18 mouse cellular contexts compared by ENCODE assay signal in the genomic region with DNA sequence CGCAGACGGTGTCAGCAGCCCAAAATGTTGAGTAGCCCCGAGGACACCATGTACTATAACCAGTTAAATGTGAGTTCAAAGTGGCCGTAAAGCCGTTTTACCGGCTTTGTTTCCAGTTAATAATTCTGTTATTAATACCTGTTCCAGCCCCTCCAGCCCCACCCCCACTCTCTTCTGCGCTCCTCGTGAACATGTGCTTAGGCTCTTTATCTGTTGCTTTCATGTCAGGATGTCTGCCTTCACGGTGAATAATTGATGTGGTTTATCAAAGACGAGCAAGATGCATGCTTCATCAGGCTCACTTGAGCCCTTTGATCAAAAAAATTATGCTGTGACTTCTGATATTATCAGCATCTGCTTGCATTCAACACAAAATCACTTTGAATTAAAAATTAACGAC. TPM values are rescaled to one million over a fixed set of nuclear protein-coding genes. Genes with fewer than 3 reads are reported as not detected.
DNase-seq lines count a peak whose midpoint lies in the region; ATAC-seq lines count a peak whose summit lies in the region.
"Had no signal": no experiment of that assay in that cellular context is flagged by ENCODE, and none has a peak within 500 bp of the region (broad histone marks: within the 10 kb centered on the region; RNA-seq: fewer than 3 reads in every experiment).

No protein-coding gene starts in this region.

- H3K4me3 ChIP-seq in intestine, embryonic 15.5 days (replicated peaks): no peak overlapping the region
- H3K4me3 ChIP-seq in intestine, embryonic 16.5 days (ENCODE audit: low read length): no peak overlapping the region
- H3K4me3 ChIP-seq: embryonic facial prominence, embryonic 13.5 days; forebrain, embryonic 10.5 days; lung, embryonic 15.5 days had no signal

- 0 out of 2 replicates have a peak overlapping the region, but pooled peaks have one; percentile 14 for H3K4me2 ChIP-seq in intestine, embryonic 15.5 days (replicated peaks)
- no peak overlapping the region for H3K4me2 ChIP-seq in intestine, embryonic 16.5 days (ENCODE audit: low read depth, low read length)
- H3K4me2 ChIP-seq: embryonic facial prominence, embryonic 13.5 days; heart, embryonic 11.5 days; lung, embryonic 15.5 days had no signal

- no peak overlapping the region for H3K9ac ChIP-seq in intestine, embryonic 15.5 days
- H3K9ac ChIP-seq in intestine, embryonic 16.5 days (ENCODE audit: low read depth, low read length): no peak overlapping the region
- H3K9ac ChIP-seq: embryonic facial prominence, embryonic 13.5 days; lung, embryonic 15.5 days had no signal

- WGBS in intestine, embryonic 15.5 days: 50% methylated on average over 11 of the region's 11 CpGs
- WGBS in intestine, embryonic 16.5 days: 46% methylated on average over 11 of the region's 11 CpGs

- DNase-seq in CD4-positive, CD25-positive, alpha-beta regulatory T cell, adult 2 months (ENCODE audit: low read depth, low spot score): peak; percentile 62
- peak; percentile 9 for DNase-seq in induced T-regulatory cell, adult 2 months (ENCODE audit: low read depth)
- peak; percentile 29 to 44 for DNase-seq in thymus, postnatal 10 days (ENCODE audit: low spot score in 2 of 2)
- no peak for DNase-seq in urinary bladder, postnatal 10 days (ENCODE audit: low spot score)
- no peak for DNase-seq in ovary, postnatal 36 days (ENCODE audit: low spot score)
- DNase-seq: B cell, adult 2 months; gastrocnemius, postnatal 14 days; heart, postnatal 4 days; liver; right cerebral cortex, postnatal 25 days had no signal

- H3K4me1 ChIP-seq in intestine, embryonic 15.5 days (replicated peaks): no peaks in the 10 kb centered on the region
- H3K4me1 ChIP-seq in intestine, embryonic 16.5 days (ENCODE audit: control insufficient read depth, insufficient read depth, low read length): no peaks in the 10 kb centered on the region
- H3K4me1 ChIP-seq: embryonic facial prominence, embryonic 13.5 days; forebrain, embryonic 10.5 days had no signal

- H3K27ac ChIP-seq in intestine, embryonic 15.5 days: no peak overlapping the region
- H3K27ac ChIP-seq in intestine, embryonic 16.5 days (ENCODE audit: low read length): no peak overlapping the region
- H3K27ac ChIP-seq: embryonic facial prominence, embryonic 13.5 days; forebrain, embryonic 10.5 days; kidney, postnatal 0 days; lung, embryonic 15.5 days had no signal

- H3K27me3 ChIP-seq in intestine, embryonic 15.5 days (replicated peaks): no peaks in the 10 kb centered on the region
- no peaks in the 10 kb centered on the region for H3K27me3 ChIP-seq in intestine, embryonic 16.5 days (replicated peaks; ENCODE audit: control insufficient read depth, insufficient read depth, low read length)
- H3K27me3 ChIP-seq: embryonic facial prominence, embryonic 13.5 days; lung, embryonic 15.5 days had no signal

- H3K9me3 ChIP-seq in intestine, embryonic 15.5 days: no peaks in the 10 kb centered on the region
- no peaks in the 10 kb centered on the region for H3K9me3 ChIP-seq in intestine, embryonic 16.5 days (ENCODE audit: control insufficient read depth, low read length)
- H3K9me3 ChIP-seq: embryonic facial prominence, embryonic 13.5 days; forebrain, embryonic 10.5 days; lung, embryonic 15.5 days had no signal

- no peaks in the 10 kb centered on the region for H3K36me3 ChIP-seq in intestine, embryonic 15.5 days
- H3K36me3 ChIP-seq in intestine, embryonic 16.5 days (ENCODE audit: control insufficient read depth, insufficient read depth, low read length): no peaks in the 10 kb centered on the region
- H3K36me3 ChIP-seq: embryonic facial prominence, embryonic 13.5 days; forebrain, embryonic 10.5 days; lung, embryonic 15.5 days had no signal

- ATAC-seq in intestine, embryonic 15.5 days: no peak
- no peak for ATAC-seq in intestine, embryonic 16.5 days

RNA-seq across cellular contexts. Expression of gene Sp5, which starts 49.1 kb away (rescaled TPM):
- 0.58 TPM in 2 replicates for polyA plus RNA-seq in intestine, embryonic 15.5 days (2015; fragmentation: Nextera tagmentation; extraction: Ambion mirVana)
- polyA plus RNA-seq in intestine, embryonic 16.5 days (2015; fragmentation: Nextera tagmentation; extraction: Ambion mirVana): 0.33 and 0.42 TPM in 2 replicates
- polyA plus RNA-seq: testis, adult 2 months had no signal

Comparison
In these comparisons a context has a peak if more than half of its experiments do, and no peak if none do; other contexts are left out.
1. DNase-seq: peak in CD4-positive, CD25-positive, alpha-beta regulatory T cell, adult 2 months (single experiment), induced T-regulatory cell, adult 2 months (single experiment) and thymus, postnatal 10 days (2 of 2); none in urinary bladder, postnatal 10 days (single experiment) and ovary, postnatal 36 days (single experiment).